Mouse (Mus musculus) MEL (cell line): ENCODE measurements around the gene Phf11d. TPM values are rescaled to one million over a fixed set of nuclear protein-coding genes. Genes with fewer than 3 reads are reported as not detected.
"Not testable (repeated sequence)": the region's sequence is repeated elsewhere in the genome, so short reads cannot be mapped to it uniquely, and the experiment has no call there.

Source experiments
- DNase-seq: peaks from one replicate; pipeline ENCODE4 v3.0.0; 2011; ENCODE audit warnings: low read depth, low spot score
- H3K27ac ChIP-seq: 2 replicates; pipeline ENCODE4 v1.5.1; 2012; ENCODE audit warnings: low read depth, mild to moderate bottlenecking, control low read depth, low read length, moderate library complexity; ENCODE audit not compliant: control insufficient read depth
- H3K27me3 ChIP-seq, 2 experiments: fragments of 150-350 bp in 1 of 2; sonication (generic) in 1 of 2; 2 replicates each; pipeline ENCODE4 v1.6.1; 2012; ENCODE audit warnings: low read length in 2 of 2, mild to moderate bottlenecking in 2 of 2, improper control_type of control experiment in 1 of 2, moderate library complexity in 1 of 2; ENCODE audit not compliant: insufficient read depth in 2 of 2, control insufficient read depth in 1 of 2
- H3K36me3 ChIP-seq, 2 experiments: 2 replicates each; pipeline ENCODE4 v1.6.1; 2012 to 2014; ENCODE audit warnings: low read length in 2 of 2, improper control_type of control experiment in 1 of 2, inconsistent platforms in 1 of 2, mild to moderate bottlenecking in 1 of 2; ENCODE audit not compliant: insufficient read depth in 2 of 2, control insufficient read depth in 1 of 2
- H3K4me1 ChIP-seq, 2 experiments: fragments of 150-350 bp in 1 of 2; sonication (generic) in 1 of 2; 2 replicates each; pipeline ENCODE4 v1.6.1; 2012; ENCODE audit warnings: low read length in 2 of 2, improper control_type of control experiment in 1 of 2, mild to moderate bottlenecking in 1 of 2; ENCODE audit not compliant: insufficient read depth in 2 of 2, control insufficient read depth in 1 of 2
- H3K4me3 ChIP-seq, 2 experiments: fragments of 150-350 bp in 1 of 2; sonication (generic) in 1 of 2; 2 replicates each; pipeline ENCODE4 v1.5.1; 2012; ENCODE audit warnings: low read depth in 2 of 2, low read length in 2 of 2, mild to moderate bottlenecking in 2 of 2, moderate library complexity in 2 of 2, control low read depth in 1 of 2, improper control_type of control experiment in 1 of 2; ENCODE audit not compliant: control insufficient read depth in 1 of 2, insufficient read depth in 1 of 2
- H3K79me2 ChIP-seq: 2 replicates; pipeline ENCODE4 v1.6.1; 2012; ENCODE audit warnings: mild to moderate bottlenecking, low read length, moderate library complexity; ENCODE audit not compliant: control insufficient read depth, poor library complexity, insufficient read depth
- H3K9ac ChIP-seq: 2 replicates; pipeline ENCODE4 v1.6.1; 2012; ENCODE audit warnings: low read depth, mild to moderate bottlenecking, control low read depth, low read length, moderate library complexity; ENCODE audit not compliant: control insufficient read depth, poor library complexity, severe bottlenecking
- H3K9me3 ChIP-seq: fragments of 150-350 bp; sonication (generic); replicated peaks from 2 replicates; pipeline ENCODE4 v1.6.1; 2012; ENCODE audit warnings: mild to moderate bottlenecking, low read length, improper control_type of control experiment, moderate library complexity; ENCODE audit not compliant: insufficient read depth
- ELF1 ChIP-seq: IDR thresholded peaks from 2 replicates; pipeline ENCODE4 v1.6.1; 2014; ENCODE audit warnings: low read depth, mild to moderate bottlenecking, inconsistent platforms, low read length, improper control_type of control experiment, moderate library complexity
- EP300 ChIP-seq, 2 experiments: IDR thresholded peaks; 2 replicates each; pipeline ENCODE4 v1.6.1; 2011; ENCODE audit warnings: improper control_type of control experiment in 2 of 2, low read length in 2 of 2, low read depth in 1 of 2, mild to moderate bottlenecking in 1 of 2
- GATA1 ChIP-seq: IDR thresholded peaks from 2 replicates; pipeline ENCODE4 v1.6.1; 2011; ENCODE audit warnings: low read depth, low read length, improper control_type of control experiment
- HCFC1 ChIP-seq: IDR thresholded peaks from 2 replicates; pipeline ENCODE4 v1.6.1; 2012; ENCODE audit warnings: low read depth, mild to moderate bottlenecking, inconsistent platforms, low read length, improper control_type of control experiment, moderate library complexity
- MAFK ChIP-seq: IDR thresholded peaks from 2 replicates; pipeline ENCODE4 v1.6.1; 2011; ENCODE audit warnings: low read depth, mild to moderate bottlenecking, low read length, improper control_type of control experiment, borderline replicate concordance
- MEF2A ChIP-seq: IDR thresholded peaks from 2 replicates; pipeline ENCODE4 v1.6.1; 2014; ENCODE audit warnings: low read depth, mild to moderate bottlenecking, inconsistent platforms, low read length, improper control_type of control experiment; ENCODE audit not compliant: poor library complexity, insufficient replicate concordance, severe bottlenecking; ENCODE audit errors: extremely low read depth
- MYC ChIP-seq: IDR thresholded peaks from 2 replicates; pipeline ENCODE4 v1.6.1; 2011; ENCODE audit warnings: low read depth, mild to moderate bottlenecking, low read length, improper control_type of control experiment, moderate library complexity
- POLR2AphosphoS2 ChIP-seq: IDR thresholded peaks from 2 replicates; pipeline ENCODE4 v1.6.1; 2011; ENCODE audit warnings: low read length, improper control_type of control experiment
- RAD21 ChIP-seq: IDR thresholded peaks from 2 replicates; pipeline ENCODE4 v1.6.1; 2011; ENCODE audit warnings: mild to moderate bottlenecking, low read depth, low read length, improper control_type of control experiment
- SIN3A ChIP-seq: IDR thresholded peaks from 2 replicates; pipeline ENCODE4 v1.6.1; 2012; ENCODE audit warnings: low read length, improper control_type of control experiment, inconsistent platforms
- SMC3 ChIP-seq: IDR thresholded peaks from 2 replicates; pipeline ENCODE4 v1.6.1; 2011; ENCODE audit warnings: low read depth, low read length, improper control_type of control experiment
- ZC3H11A ChIP-seq: IDR thresholded peaks from 2 replicates; pipeline ENCODE4 v1.6.1; 2012; ENCODE audit warnings: low read depth, mild to moderate bottlenecking, inconsistent platforms, low read length, improper control_type of control experiment
- polyA plus RNA-seq, 2 experiments: library from polyadenylated mRNA; stranded (reverse) in 1 of 2; unstranded in 1 of 2; fragments of >175 nt in 1 of 2; fragments of >200 nt in 1 of 2; gene quantifications; 2 replicates each; pipeline versions ENCODE4 v1.2.1 to v1.2.4; 2012; ENCODE audit warnings: low replicate concordance in 2 of 2, low read depth in 1 of 2; ENCODE audit not compliant: insufficient read length in 2 of 2, insufficient read depth in 1 of 2, missing spikeins in 1 of 2
- total RNA-seq: library from RNA; depleted of rRNA; stranded (reverse); fragments of 300-350 nt; gene quantifications from 2 replicates; pipeline ENCODE4 v1.2.3, GENCODE M21; 2012; rRNA removed

Phf11d gene
- total RNA-seq (5.6 and 6.2 TPM in 2 replicates), polyA plus RNA-seq (10 to 100 TPM in 1 of 2 experiments, not detected in 1; 19.5 TPM)

DNA sequence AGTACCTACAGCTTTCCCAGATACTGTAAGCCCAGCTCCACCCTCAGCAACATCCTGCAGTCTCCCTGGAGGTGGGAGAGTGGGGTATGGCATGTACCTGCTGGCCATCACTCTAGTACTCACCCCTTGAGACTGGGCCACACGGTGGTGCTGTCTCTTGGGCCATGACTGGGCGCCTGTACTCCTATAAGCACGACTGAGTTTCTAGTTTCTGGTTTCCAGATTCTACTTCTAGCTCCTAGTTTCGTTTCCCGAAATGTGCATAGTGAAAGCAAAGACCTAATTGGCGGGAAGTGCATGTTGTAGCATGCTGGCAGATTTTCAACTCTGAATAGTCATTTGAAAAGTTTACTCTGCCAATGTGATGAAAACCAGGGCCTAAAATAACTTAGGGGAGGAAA is at the start of gene Phf11d:
TSS of gene Phf11d (minus strand) at position 227 of the 401 bp plus-strand sequence.
- H3K9ac ChIP-seq: no peak within 1 kb of the TSS
- TF ChIP-seq MAFK: no peak
- no peak for TF ChIP-seq ELF1
- TF ChIP-seq RAD21: no peak
- no peak for TF ChIP-seq ZC3H11A
- no peak for TF ChIP-seq POLR2AphosphoS2
- TF ChIP-seq, all 39 proteins: peak for 0
- no peak within 1 kb of the TSS for H3K27ac ChIP-seq

DNA sequence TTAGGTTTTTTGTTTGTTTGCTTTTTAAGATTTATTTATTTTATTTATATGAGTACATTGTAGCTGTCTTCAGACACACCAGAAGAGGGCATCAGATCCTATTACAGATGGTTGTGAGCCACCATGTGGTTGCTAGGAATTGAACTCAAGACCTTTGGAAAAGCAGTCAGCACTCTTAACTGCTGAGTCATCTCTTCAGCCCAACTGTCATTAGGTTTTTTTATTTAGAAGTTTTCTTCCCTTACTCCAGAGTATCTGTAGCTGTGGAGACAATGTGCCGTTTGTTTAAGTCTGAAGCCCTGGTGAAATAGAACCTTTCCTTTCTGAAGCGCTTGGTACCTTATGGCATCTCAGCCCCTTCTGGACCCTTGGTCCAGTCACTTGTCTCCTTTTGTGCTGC is 49.7 kb upstream of the Phf11d start:
- peak; percentile 17 for DNase-seq

More for the DNA sequence above, at the start of gene Phf11d:
- DNase-seq: no peak
- Histone ChIP-seq H3K4me1 (peaks cover 0 to 4% of the 10 kb centered on the region in 2 experiments; a peak in 1 of 4 replicates), H3K27me3 (no peaks in the 10 kb centered on the region), H3K79me2 (no peaks in the 10 kb centered on the region), H3K9me3 (no peaks in the 10 kb centered on the region), H3K4me3 (no peak within 1 kb of the TSS), H3K36me3 (peaks cover 0 to 9% of the 10 kb centered on the region in 2 experiments; a peak in 2 of 4 replicates)

DNA sequence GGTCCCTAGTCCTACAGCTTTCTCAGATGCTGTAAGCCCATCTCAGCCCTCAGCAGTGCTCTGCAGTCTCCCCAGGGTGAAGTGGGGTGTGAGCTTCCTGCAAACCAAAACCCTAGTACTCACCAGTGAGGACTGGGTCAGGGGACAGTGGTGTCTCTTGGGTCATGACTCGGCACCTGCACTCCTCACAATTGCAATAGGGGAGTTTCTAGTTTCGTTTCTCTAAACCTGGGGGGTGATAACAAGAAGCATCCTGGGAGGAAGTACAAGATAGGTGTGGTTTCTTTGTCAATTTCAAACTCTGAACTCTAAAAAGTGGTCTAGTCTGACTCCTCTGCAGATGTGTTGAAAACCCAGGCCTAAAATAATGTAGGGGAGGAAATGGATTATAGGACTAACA is 31.7 kb upstream of the Phf11d start:
- no peaks in the 10 kb centered on the region for H3K27me3 ChIP-seq
- DNase-seq: peak; percentile 50
- H3K79me2 ChIP-seq: no peaks in the 10 kb centered on the region
- H3K27ac ChIP-seq: no peak overlapping the region; the same call in 1 of the 2 replicates
- no peaks in the 10 kb centered on the region for H3K4me1 ChIP-seq
- H3K4me3 ChIP-seq: 0 out of 4 replicates have a peak overlapping the region, but pooled peaks of 1 of the 2 experiments have one; percentile 27
- no peaks in the 10 kb centered on the region; a peak in 1 of 4 replicates for H3K36me3 ChIP-seq
- no peak overlapping the region for H3K9ac ChIP-seq
- TF ChIP-seq EP300 (IDR thresholded peaks at IDR 0.05; ENCODE audit: low read depth in 1 of 2, low read length in 2 of 2) (0 out of 4 replicates have a peak, but pooled peaks of 1 of the 2 experiments have one; percentile 6), GATA1 (0 out of 2 replicates have a peak, but pooled peaks have one; percentile 8), ZC3H11A (no peak)
- no peaks in the 10 kb centered on the region for H3K9me3 ChIP-seq

More for the DNA sequence above, 49.7 kb upstream of the Phf11d start:
- not testable (repeated sequence) for H3K27me3 ChIP-seq, H3K4me1 ChIP-seq, H3K9ac ChIP-seq, H3K4me3 ChIP-seq, H3K79me2 ChIP-seq, H3K9me3 ChIP-seq, H3K27ac ChIP-seq
- H3K36me3 ChIP-seq: peaks cover 0 to 12% of the 10 kb centered on the region in 2 experiments; a peak in 2 of 4 replicates

DNA sequence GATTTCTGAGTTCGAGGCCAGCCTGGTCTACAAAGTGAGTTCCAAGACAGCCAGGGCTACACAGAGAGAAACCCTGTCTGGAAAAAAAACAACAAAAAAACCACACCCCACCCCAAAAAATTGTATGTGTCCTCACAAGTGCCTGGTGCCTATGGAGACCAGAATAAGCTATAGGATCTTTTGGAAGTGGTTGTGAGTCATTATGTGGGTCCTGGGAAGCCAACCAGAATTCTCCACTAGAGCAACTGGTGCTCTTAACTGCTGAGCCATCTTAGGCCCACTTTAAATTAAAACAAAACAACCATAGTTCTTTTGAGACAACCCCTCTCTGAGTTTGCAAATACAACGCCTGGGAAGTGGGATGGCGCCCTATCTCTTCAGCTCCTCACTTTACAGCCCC is 30.0 kb upstream of the Phf11d start, which contains the start of gene Phf11c:
TSS of gene Phf11c (minus strand) at position 101 of the 400 bp plus-strand sequence.
- DNase-seq: no peak

DNA sequence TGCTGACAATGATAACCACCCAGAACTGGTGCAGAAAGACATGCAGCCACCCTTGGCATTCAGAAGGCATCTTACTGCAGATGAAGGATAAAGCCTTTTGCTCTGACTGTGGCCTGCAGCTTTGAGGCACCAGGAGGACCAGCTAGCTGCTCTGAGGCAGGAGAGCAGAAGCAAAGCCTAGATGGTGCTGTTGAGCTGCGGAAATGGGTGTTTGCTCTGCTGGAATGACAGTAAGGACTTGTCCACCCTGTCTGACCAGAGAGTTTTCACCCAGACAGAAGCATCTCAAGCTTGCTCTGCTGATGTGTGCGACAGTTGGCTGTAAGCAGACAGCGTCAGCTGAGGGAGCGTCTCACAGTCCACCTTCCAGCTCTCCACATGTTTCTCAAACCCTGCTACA is 24.9 kb upstream of the Phf11d start:
- not testable (repeated sequence) for H3K4me3 ChIP-seq, H3K79me2 ChIP-seq, H3K36me3 ChIP-seq, H3K4me1 ChIP-seq, DNase-seq, H3K27ac ChIP-seq, H3K9me3 ChIP-seq, H3K27me3 ChIP-seq, H3K9ac ChIP-seq

More for the DNA sequence above, 30.0 kb upstream of the Phf11d start, which contains the start of gene Phf11c:
- Histone ChIP-seq H3K36me3 (no peaks in the 10 kb centered on the region), H3K79me2 (no peaks in the 10 kb centered on the region), H3K9ac (no peak within 1 kb of the TSS), H3K9me3 (no peaks in the 10 kb centered on the region), H3K4me1 (no peaks in the 10 kb centered on the region), H3K4me3 (no peak within 1 kb of the TSS), H3K27me3 (no peaks in the 10 kb centered on the region), H3K27ac (no peak within 1 kb of the TSS)
- TF ChIP-seq GATA1: no peak
- TF ChIP-seq SIN3A: no peak
- no peak for TF ChIP-seq EP300 (IDR thresholded peaks at IDR 0.05; ENCODE audit: low read depth in 1 of 2, low read length in 2 of 2)
- TF ChIP-seq MEF2A: no peak
- no peak for TF ChIP-seq SMC3
- TF ChIP-seq HCFC1: no peak
- TF ChIP-seq MYC: no peak
- no peak for TF ChIP-seq POLR2AphosphoS2
- no peak for TF ChIP-seq ELF1
